Mouse (Mus musculus): Measurements from ENCODE around the gene Apom.

Gene Apom

DNA sequence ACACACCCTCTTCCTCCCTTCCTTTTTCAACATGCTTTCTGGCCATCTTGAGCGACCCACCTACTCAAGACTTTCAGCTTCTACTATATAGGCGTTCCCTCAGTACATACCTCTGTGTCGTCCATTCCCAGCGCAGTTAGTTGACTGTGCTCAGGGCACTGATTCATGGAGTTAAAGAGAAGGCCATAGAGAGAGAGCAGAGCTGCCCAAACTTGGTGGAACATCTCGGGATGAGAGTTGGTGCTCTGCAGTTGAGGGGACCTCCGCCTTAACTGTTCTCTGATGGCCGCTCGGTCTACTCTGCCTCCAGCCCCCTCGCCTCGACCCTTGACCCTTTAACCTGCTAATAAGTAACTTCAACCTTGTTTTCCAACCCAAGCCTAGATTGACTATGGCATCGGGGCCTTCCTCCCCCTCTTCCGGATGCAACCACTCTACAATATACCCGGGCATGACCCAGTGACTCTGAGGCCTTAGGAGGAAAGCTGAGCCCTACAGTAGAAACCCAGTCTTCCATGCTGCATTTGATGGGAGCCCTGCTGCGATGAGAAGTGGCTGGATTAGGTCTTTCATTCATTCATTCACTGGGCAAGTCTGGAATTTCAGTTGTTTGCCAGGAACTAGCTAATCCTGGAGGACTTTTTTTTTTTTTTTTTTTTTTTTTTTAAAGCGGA is at the start of gene Apom:
Gene Apom, minus strand, starts transcription at position 551 of the 674 bp plus-strand sequence.
- Histone ChIP-seq H3K27me3 (ENCODE audit: control insufficient read depth, insufficient read depth, low read length, poor library complexity, severe bottlenecking) (no peaks in the 10 kb centered on the region), H3K36me3 (ENCODE audit: control insufficient read depth, insufficient read depth, low read length, poor library complexity, severe bottlenecking) (no peaks in the 10 kb centered on the region)
- no peak for DNase-seq (ENCODE audit: low read depth, low spot score)

DNA sequence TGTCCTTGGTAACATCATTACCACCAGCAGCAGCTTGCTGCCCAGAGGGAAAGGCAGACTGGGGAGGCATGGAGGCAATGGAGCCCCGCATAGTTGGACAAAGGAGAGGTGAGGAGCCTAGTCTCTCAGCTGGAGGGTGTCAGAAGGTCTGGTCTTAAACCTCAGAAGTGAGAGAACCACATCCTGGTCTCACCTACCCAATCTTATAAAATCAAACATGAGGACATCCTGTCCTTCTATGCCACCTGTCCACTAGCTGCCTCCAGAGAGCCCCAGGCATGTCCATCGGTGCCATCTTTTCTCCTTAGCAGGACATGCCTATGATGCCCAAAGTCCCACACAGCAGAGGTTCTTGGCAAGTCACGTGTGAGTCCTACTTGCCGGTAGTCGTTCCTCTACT is 48.2 kb upstream of the Apom start:
- no peaks in the 10 kb centered on the region for H3K36me3 ChIP-seq (ENCODE audit: control insufficient read depth, insufficient read depth, low read length, poor library complexity, severe bottlenecking)
- no peak for DNase-seq (ENCODE audit: low read depth, low spot score)
- H3K27me3 ChIP-seq (ENCODE audit: control insufficient read depth, insufficient read depth, low read length, poor library complexity, severe bottlenecking): no peaks in the 10 kb centered on the region

DNA sequence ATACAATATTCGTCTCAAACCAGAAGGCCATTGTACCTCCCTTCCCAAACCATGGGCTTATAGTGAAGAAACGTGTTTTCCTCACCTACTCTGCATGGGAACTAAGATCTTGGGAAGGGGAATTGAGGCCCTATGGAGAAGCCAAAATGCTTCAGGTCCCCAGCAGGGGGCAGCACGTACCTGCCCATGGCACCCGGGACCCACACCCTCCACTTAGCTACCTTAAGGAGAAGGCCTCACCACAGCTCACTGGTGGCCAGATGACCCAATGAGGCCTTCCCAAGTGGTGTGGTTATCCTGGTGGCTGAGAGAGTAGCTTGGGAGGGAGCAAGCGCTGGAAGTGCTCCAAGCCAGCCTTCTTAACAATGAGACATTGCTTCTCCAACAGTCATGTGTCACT is 46.7 kb upstream of the Apom start:
- peak; percentile 84 for DNase-seq (ENCODE audit: low read depth, low spot score)
- H3K36me3 ChIP-seq (ENCODE audit: control insufficient read depth, insufficient read depth, low read length, poor library complexity, severe bottlenecking): no peaks in the 10 kb centered on the region
- no peaks in the 10 kb centered on the region for H3K27me3 ChIP-seq (ENCODE audit: control insufficient read depth, insufficient read depth, low read length, poor library complexity, severe bottlenecking)

DNA sequence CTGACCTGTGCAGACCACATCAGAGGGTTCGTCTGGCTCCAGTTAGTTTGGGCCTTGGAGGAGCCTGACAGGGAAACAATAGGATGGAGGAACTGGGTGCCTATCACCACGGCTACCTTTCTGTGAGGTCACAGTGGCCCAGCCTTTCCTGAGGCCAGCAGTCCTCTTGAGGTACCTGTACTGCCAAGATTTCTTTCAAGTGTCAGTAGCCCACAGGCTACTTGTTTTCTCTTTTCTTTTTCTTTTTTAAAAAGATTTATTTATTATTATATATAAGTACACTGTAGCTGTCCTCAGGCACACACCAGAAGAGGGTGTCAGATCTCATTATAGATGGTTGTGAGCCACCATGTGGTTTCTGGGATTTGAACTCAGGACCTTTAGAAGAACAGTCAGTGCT is 44.1 kb upstream of the Apom start, which contains the start of gene Aif1:
Gene Aif1, minus strand, starts transcription at position 101 of the 400 bp plus-strand sequence.
- H3K27me3 ChIP-seq (ENCODE audit: control insufficient read depth, insufficient read depth, low read length, poor library complexity, severe bottlenecking): no peaks in the 10 kb centered on the region
- DNase-seq (ENCODE audit: low read depth, low spot score): no peak
- H3K36me3 ChIP-seq (ENCODE audit: control insufficient read depth, insufficient read depth, low read length, poor library complexity, severe bottlenecking): no peaks in the 10 kb centered on the region

DNA sequence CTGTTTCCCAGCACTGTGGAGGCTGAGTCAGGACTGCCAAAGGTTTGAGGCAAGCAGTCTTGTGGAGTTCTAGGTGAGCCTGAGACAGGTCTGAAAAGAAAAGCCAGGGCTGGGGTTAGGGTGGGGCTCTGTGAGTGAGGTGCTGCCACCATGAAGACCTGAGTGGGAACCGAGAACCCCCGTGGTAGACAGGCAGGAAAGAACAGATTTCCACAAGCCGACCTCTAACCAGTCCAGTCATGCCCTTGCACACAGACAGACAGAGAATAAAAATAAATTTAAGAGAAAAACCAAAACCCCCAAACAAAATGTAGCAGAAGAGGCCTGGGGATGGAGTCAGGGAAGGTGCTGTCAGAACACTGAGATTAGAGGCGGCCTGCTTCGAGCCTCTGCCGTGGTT is 43.5 kb upstream of the Apom start:
- DNase-seq (ENCODE audit: low read depth, low spot score): peak; percentile 36
- no peaks in the 10 kb centered on the region for H3K27me3 ChIP-seq (ENCODE audit: control insufficient read depth, insufficient read depth, low read length, poor library complexity, severe bottlenecking)
- H3K36me3 ChIP-seq (ENCODE audit: control insufficient read depth, insufficient read depth, low read length, poor library complexity, severe bottlenecking): no peaks in the 10 kb centered on the region

DNA sequence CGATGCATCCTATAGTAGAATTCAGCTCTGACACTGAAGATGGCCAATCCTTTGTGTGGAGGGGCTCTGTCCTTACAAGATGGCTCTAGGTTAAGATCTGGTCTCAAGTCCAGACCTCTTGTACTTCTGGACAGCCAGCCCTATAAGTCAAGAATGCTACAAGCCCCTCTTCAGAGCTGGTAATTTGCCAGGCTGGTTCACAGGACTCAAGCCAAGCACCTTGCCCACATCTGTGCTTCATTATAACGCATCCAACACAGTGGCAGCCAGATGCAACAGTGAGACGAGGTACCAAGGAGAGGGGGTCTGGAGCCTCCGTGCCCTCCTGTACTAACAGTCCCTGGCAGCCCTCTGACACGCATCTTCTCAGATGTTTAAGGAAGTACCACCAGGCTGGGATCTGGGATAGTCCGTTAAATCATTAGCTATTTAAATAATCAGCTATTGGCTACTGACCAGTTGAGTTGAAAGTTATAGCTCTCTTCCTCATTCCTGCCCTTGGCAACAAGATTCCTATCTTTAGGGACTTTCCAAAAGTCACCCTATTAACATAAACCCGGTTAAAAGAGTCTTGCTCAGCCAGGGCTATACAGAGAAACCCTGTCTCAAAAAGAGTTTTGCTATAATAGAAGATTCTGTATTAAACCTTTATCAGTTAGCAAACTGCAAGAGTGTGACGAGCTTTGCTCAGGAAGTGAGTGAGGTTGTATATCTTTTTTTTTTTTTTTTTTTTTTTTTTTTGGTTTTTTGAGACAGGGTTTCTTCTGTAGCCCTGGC is 42.5 kb upstream of the Apom start:
- Histone ChIP-seq H3K27me3 (ENCODE audit: control insufficient read depth, insufficient read depth, low read length, poor library complexity, severe bottlenecking) (no peaks in the 10 kb centered on the region), H3K36me3 (ENCODE audit: control insufficient read depth, insufficient read depth, low read length, poor library complexity, severe bottlenecking) (no peaks in the 10 kb centered on the region)
- no peak for DNase-seq (ENCODE audit: low read depth, low spot score)

DNA sequence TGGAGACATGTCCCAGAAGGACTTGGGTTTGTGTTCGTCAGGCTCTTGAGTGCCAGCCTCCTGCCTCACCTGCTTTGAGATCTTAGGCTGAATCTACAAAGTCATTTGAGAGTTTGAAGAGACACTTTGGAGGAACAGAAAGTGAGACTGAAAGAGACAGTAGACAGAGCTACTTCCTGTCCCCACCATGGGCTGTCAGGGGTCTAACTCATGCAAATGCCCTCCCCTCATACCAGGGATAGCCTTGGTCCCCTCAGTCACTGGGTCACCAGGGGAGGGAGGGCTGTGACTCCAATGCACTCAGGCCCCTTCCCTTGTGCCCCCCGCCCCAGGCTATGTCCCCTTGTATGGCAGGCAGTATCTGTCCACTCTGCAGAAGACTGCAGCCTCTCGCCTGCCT is 41.5 kb upstream of the Apom start:
- Histone ChIP-seq H3K36me3 (ENCODE audit: control insufficient read depth, insufficient read depth, low read length, poor library complexity, severe bottlenecking) (no peaks in the 10 kb centered on the region), H3K27me3 (ENCODE audit: control insufficient read depth, insufficient read depth, low read length, poor library complexity, severe bottlenecking) (no peaks in the 10 kb centered on the region)
- DNase-seq (ENCODE audit: low read depth, low spot score): peak; percentile 74

DNA sequence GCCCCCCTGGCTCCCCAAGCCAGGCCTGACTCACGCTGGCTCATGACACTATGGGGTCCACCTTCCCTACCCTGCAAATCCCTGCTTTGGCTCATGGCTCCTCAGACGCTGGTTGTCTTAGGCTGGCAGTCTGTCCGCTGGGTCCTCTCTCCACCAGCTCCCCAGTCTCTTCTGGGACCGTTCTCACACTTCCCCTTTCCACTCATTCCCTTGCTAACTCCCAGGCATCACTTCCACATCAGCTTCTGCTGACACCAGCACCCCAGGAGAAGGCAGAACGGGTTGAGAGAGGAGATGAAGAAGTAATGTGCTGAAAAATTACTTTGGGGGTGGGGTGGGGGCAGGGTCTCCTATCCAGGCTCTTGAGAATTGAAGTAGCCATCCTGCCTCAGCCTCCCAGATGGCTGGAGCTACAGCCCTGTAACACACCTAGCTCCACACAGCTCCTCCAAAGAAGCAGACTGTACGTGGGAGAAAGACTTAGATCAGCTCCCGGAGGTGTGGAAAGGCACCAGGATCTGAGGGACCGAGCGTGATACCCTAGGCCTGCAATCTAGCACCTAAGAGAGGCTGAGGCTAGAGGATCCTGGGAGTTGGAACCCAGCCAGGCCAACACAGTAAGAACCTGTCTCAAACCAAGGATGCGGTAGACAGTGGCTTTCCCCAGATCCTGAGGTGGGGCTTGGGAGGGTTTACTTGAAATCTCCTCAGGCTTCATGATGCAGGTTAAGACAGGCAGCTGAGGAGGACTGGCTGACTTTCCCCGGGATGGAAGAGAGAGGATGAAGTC is 40.8 kb upstream of the Apom start:
- peak; percentile 45 for DNase-seq (ENCODE audit: low read depth, low spot score)

DNA sequence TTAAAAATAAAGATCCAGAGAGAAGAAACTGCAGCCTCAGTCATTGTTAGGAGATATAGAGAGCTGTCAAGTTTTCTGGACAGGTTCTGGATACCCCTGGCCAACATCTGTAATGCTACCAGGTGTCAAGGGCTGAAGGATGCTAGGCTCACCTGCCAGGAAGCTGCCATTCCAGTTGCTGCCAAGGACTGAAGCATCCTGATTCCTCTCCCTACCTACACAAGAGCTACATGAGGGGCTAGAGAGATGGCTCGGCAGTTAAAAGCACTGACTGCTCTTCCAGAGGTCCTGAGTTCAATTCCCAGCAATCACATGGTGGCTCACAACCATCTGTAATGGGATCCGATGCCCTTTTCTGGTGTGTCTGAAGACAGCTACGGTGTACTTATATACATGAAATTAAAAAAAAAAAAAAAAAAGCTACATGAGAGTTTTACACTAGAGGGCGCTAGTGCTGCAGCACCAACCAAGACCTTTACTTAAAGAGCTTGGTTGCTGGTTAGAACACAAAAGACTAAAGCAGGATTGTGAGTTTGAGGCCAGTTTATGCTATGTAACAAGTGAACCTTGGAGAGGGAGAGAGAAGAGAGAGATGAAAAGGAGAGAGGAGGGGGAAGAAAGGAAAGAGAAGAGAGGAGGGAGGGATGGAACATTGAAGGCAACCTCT is 36.8 kb upstream of the Apom start:
- H3K27me3 ChIP-seq (ENCODE audit: control insufficient read depth, insufficient read depth, low read length, poor library complexity, severe bottlenecking): no peaks in the 10 kb centered on the region
- DNase-seq (ENCODE audit: low read depth, low spot score): peak; percentile 89
- no peaks in the 10 kb centered on the region for H3K36me3 ChIP-seq (ENCODE audit: control insufficient read depth, insufficient read depth, low read length, poor library complexity, severe bottlenecking)

More for the DNA sequence above, 40.8 kb upstream of the Apom start:
- Histone ChIP-seq H3K36me3 (ENCODE audit: control insufficient read depth, insufficient read depth, low read length, poor library complexity, severe bottlenecking) (no peaks in the 10 kb centered on the region), H3K27me3 (ENCODE audit: control insufficient read depth, insufficient read depth, low read length, poor library complexity, severe bottlenecking) (no peaks in the 10 kb centered on the region)

DNA sequence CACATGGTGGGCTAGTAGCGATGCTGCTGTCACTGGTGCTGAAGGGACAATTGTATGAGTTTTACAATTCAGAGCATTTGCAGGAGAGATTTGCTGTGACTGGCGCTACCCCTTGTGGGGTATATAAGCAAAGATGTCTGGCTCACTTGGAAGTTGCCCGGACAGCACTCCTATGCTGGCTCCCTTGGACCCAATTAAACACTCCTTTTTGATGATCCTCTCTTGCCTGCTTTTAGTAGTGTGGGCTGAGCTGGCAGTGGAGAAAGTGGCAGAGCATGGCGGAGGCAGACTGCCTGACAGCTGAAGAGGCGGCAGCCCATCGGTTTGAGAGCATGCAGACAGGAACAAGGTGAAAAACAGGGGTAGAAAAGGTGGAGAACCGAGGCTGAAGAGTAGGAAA is 35.9 kb upstream of the Apom start:
- no peak for DNase-seq (ENCODE audit: low read depth, low spot score)
- Histone ChIP-seq H3K36me3 (ENCODE audit: control insufficient read depth, insufficient read depth, low read length, poor library complexity, severe bottlenecking) (no peaks in the 10 kb centered on the region), H3K27me3 (ENCODE audit: control insufficient read depth, insufficient read depth, low read length, poor library complexity, severe bottlenecking) (no peaks in the 10 kb centered on the region)

DNA sequence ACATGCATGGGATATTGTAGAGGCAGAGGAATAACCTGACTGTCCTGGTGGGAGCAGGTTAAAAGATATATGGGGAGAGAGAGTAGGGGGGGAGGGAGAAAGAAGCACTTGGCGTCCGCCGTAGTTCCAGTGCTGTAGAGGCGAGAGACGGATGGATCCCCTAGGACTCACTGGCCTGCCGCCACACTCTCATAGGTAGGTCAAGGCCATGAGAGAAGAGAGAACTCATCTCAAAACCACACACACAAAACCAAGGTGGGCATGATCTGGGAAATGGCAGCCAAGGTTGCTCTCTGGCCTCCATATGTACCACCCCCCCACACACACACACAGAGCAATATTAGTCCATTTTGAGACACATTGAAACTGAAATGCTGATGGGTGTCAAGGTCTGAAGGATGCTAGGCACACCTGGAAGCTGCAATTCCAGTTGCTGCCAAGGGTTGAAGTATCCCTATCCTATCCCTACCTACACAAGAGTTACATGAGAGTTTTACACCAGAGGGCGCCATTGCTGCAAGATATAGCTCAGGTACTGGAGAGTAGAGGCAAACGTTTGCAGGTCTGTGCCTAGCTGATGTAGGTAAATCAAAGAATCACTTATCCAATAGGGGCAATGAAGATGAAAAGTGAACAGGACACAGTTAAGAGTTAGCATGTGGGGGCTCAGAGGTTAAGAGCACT is 34.6 kb upstream of the Apom start:
- Histone ChIP-seq H3K36me3 (ENCODE audit: control insufficient read depth, insufficient read depth, low read length, poor library complexity, severe bottlenecking) (no peaks in the 10 kb centered on the region; the same call in 1 of the 2 replicates), H3K27me3 (ENCODE audit: control insufficient read depth, insufficient read depth, low read length, poor library complexity, severe bottlenecking) (no peaks in the 10 kb centered on the region)
- DNase-seq (ENCODE audit: low read depth, low spot score): peak; percentile 93

DNA sequence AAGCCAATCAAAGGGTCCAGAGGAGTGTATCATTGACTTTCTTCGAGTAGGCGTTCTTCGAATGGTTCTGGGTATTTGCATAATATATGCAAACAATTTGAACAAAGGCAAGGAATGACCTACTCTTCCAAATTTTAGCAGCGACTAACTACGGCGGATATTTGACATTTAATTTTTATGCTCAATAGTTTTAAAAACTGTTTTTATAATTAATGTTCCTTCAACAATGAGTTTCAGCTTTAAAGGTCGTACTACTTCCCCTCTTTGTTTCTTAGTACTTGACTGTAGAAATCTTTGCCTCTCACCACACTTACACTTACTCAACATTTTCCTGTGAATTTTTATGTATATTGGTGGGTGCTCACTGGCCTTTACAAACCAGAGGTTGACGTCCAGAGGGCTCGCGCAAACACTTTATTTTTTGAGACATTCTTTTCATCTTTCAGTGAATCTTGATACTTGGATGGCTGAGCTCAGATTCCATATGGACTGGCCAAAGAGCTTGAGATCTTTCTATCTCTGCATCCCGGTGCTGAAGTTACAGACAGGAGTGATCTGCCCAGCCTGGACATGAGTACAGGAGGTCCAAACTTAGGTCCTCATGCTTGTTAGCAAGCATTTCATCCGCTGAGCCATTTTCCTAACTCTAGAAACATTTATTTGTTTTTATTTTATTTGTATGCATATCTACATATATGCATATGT is 33.8 kb upstream of the Apom start:
- no peak for DNase-seq (ENCODE audit: low read depth, low spot score)

DNA sequence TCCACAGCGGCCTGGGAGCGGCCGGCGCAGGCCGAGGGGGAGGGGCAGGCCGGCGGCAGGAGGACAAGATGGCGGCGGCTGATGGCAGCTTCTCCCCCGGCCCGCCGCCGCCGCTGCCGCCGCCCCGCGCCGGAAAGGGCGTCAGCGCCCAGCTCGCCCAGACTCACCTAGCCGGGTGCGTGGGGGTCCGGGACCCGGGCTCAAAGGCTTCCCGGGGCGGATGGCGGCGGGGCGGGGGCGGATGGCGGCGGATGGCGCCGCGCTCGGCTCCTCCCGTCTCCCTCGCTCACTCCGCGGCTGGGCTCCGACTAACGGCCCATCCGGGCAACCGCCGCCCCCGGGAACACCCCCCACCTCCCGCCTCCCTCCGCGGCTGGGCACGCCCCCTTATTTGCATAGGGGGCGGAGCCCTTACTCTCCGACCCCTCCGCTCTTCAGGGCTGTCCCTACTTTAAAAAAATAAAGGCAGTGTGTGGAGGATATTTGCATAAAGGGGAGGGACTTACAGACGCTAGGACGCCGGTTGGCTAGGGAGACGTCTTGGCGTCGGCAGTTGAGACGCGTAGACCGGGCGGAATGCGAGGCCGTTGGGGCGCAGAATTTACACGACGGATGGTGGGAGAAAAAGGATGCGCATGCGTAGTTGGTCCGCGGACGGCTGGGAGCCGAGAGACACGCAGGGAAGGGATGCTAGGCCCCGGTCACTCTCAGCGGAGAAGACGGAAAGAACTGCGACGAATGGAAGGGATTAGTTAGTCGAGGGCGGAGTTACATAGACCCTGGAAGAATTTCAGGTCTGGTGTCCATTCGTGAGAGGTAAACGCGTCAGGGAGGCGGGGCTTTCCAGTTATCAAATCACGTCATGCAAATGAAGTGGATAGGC is 33.0 kb upstream of the Apom start, which contains the start of gene Prrc2a:
Gene Prrc2a, minus strand, starts transcription at position 330 of the 883 bp plus-strand sequence.
- Histone ChIP-seq H3K36me3 (ENCODE audit: control insufficient read depth, insufficient read depth, low read length, poor library complexity, severe bottlenecking) (peaks cover 12% of the 10 kb centered on the region), H3K27me3 (ENCODE audit: control insufficient read depth, insufficient read depth, low read length, poor library complexity, severe bottlenecking) (no peaks in the 10 kb centered on the region)
- peak; percentile 98 for DNase-seq (ENCODE audit: low read depth, low spot score)

More for the DNA sequence above, 33.8 kb upstream of the Apom start:
- Histone ChIP-seq H3K36me3 (ENCODE audit: control insufficient read depth, insufficient read depth, low read length, poor library complexity, severe bottlenecking) (peaks cover 5% of the 10 kb centered on the region), H3K27me3 (ENCODE audit: control insufficient read depth, insufficient read depth, low read length, poor library complexity, severe bottlenecking) (no peaks in the 10 kb centered on the region)
